Mouse (Mus musculus) mammary gland, adult 2 months (tissue): ENCODE results near the gene Olfr165. TPM values are rescaled to one million over a fixed set of nuclear protein-coding genes. Genes with fewer than 3 reads are reported as not detected.

ENCODE experiments used
- polyA plus RNA-seq: library from polyadenylated mRNA; depleted of rRNA; stranded (reverse); fragments of >200 nt; gene quantifications from 2 replicates; pipeline ENCODE4 v1.2.3, GENCODE M21; 2012; ENCODE audit warnings: low replicate concordance; rRNA removed

Olfr165 gene
- not detected in 2 replicates for polyA plus RNA-seq

GRCm38 (mm10) chr16:19423034-19423433 is at the start of gene Olfr165:
Gene Olfr165 (minus strand): TSS chr16:19423134.

Other genes with a start within 250 kb of the Olfr165 start
- not detected in 2 replicates for gene Olfr164, start 109.1 kb downstream of the Olfr165 start, polyA plus RNA-seq
- gene Olfr166, start 60.6 kb upstream of the Olfr165 start, polyA plus RNA-seq, result 0.11 TPM in 1 of 2 replicates, not detected in the other
- gene Olfr167, start 99.1 kb upstream of the Olfr165 start, polyA plus RNA-seq, result not detected in 2 replicates
- not detected in 2 replicates for gene Olfr168, start 112.4 kb upstream of the Olfr165 start, polyA plus RNA-seq
- not detected in 2 replicates for gene Olfr169, start 148.7 kb upstream of the Olfr165 start, polyA plus RNA-seq
- not detected in 2 replicates for gene Olfr170, start 188.7 kb upstream of the Olfr165 start, polyA plus RNA-seq
- gene Olfr171, start 206.8 kb upstream of the Olfr165 start, polyA plus RNA-seq, result not detected in 2 replicates